Mouse (Mus musculus) neural tube, embryonic 15.5 days (tissue): Measurements from ENCODE around the gene Usp29. TPM values are rescaled to one million over a fixed set of nuclear protein-coding genes. Genes with fewer than 3 reads are reported as not detected.
"Not testable (repeated sequence)": the region's sequence is repeated elsewhere in the genome, so short reads cannot be mapped to it uniquely, and the experiment has no call there.

Experiments used
- ATAC-seq: fragments of 200-750 bp; cut with Nextera tagmentation; 2 replicates; pipeline ENCODE4 v1.8.0; 2017; ENCODE audit warnings: mild to moderate bottlenecking, moderate TSS enrichment, moderate library complexity; ENCODE audit not compliant: low FRiP score
- H3K27ac ChIP-seq: fragments of 300-500 bp; sonication (generic); replicated peaks from 2 replicates; pipeline ENCODE4 v1.5.1; 2015; ENCODE audit warnings: mild to moderate bottlenecking, inconsistent platforms
- H3K27me3 ChIP-seq: fragments of 300-500 bp; sonication (generic); replicated peaks from 2 replicates; pipeline ENCODE4 v1.6.1; 2015; ENCODE audit warnings: inconsistent platforms
- H3K36me3 ChIP-seq: fragments of 300-500 bp; sonication (generic); 2 replicates; pipeline ENCODE4 v1.6.1; 2015; ENCODE audit warnings: inconsistent platforms
- H3K4me1 ChIP-seq: fragments of 300-500 bp; sonication (generic); 2 replicates; pipeline ENCODE4 v1.6.1; 2015; ENCODE audit warnings: inconsistent platforms
- H3K4me2 ChIP-seq: fragments of 300-500 bp; sonication (generic); 2 replicates; pipeline ENCODE4 v1.6.1; 2015; ENCODE audit warnings: inconsistent platforms, mild to moderate bottlenecking, moderate library complexity
- H3K4me3 ChIP-seq: fragments of 300-500 bp; sonication (generic); replicated peaks from 2 replicates; pipeline ENCODE4 v1.5.1; 2015; ENCODE audit warnings: mild to moderate bottlenecking, inconsistent platforms
- H3K9ac ChIP-seq: fragments of 300-500 bp; sonication (generic); replicated peaks from 2 replicates; pipeline ENCODE4 v1.6.1; 2015; ENCODE audit warnings: mild to moderate bottlenecking, inconsistent platforms
- H3K9me3 ChIP-seq: fragments of 300-500 bp; sonication (generic); replicated peaks from 2 replicates; pipeline ENCODE4 v1.6.1; 2016; ENCODE audit warnings: inconsistent platforms
- WGBS: fragments of 180-500 bp; shearing (Covaris S2); methylation state at CpG from one replicate; pipeline ENCODE4 v1.1.7; 2015; ENCODE audit warnings: mixed read lengths; 5-methylcytosine and 5-hydroxymethylcytosine counted together
- polyA plus RNA-seq: library from polyadenylated mRNA; unstranded; fragments of >200 nt; fragmentation: Nextera tagmentation; extraction: Ambion mirVana; gene quantifications from 2 replicates; pipeline ENCODE4 v1.2.1, GENCODE M21; 2015

Usp29 gene
- polyA plus RNA-seq, 1 experiment from 2014 or later: 32.1 TPM

DNA sequence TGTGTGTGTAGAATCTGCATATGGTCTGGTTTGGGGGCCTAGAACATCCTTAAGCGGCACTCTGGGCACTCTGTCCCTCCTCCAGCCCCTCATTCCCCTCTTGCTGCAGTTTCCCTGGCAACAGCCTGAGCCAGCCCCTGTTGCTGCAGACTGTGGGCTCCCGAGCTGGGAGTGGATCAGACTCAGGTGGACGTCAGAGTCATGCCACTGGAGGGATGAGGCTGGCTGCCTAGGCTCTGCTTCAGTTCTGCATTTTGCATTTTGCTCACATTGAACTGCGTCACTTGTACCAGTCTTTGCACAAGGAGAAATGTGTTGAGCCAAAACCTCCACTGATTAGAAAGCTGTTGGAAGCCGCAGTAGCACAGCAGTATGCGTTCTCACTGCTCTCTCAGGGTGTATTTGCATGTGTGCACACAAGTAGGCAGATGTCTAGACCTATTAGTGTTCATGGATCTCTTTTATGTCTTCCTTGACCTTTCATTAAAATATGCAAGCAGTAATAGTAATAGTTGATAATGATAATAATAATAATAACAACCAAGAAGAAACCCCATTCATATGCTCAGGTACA, 151.2 kb downstream of the Usp29 start:
- no peaks in the 10 kb centered on the region for H3K27me3 ChIP-seq
- H3K9me3 ChIP-seq: no peaks in the 10 kb centered on the region
- ATAC-seq: peak; percentile 76
- H3K4me3 ChIP-seq: no peak overlapping the region
- H3K27ac ChIP-seq: peak overlapping the region; percentile 54
- no peaks in the 10 kb centered on the region for H3K36me3 ChIP-seq
- peaks cover 4% of the 10 kb centered on the region; the same call in 1 of the 2 replicates for H3K4me1 ChIP-seq
- whole genome bisulfite sequencing: 40% methylated on average over 6 of the region's 6 CpGs
- H3K4me2 ChIP-seq: no peak overlapping the region
- H3K9ac ChIP-seq: no peak overlapping the region

DNA sequence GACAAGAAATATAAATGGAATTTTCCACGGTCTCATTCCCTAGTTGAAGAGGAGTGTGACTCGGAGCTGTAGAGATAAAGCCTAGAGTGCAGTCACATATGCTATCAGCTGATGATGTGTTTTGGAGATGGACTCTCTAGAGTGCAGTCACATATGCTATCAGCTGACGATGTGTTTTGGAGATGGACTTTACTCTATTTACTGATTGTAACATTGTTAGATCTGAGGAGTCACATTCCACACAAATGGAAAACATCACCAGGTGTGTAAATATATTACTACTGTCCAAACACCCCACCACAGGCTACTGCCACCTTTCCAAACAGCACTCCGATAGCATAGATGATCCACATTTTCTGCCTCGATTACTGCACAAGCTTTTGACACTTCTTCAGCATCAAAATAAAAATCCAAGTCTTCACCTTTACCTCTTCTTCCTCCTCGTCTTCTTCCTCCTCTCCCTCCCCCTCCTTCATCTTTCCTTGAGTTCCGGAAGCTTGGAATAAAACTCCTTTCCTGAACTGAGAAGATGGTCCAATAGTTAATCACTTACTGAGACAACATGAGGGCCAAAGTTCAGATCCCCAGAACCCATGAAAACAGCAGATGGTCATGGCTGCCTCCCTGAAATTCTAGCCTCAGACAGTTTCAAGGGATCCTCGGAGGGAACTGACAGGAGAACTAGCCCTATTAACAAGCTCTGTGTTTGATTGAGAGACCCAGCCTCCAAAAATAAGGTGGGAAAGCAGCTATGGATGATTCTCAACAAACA, 153.2 kb downstream of the Usp29 start:
- WGBS: 85% methylated on average over 8 of the region's 8 CpGs
- ATAC-seq: no peak

DNA sequence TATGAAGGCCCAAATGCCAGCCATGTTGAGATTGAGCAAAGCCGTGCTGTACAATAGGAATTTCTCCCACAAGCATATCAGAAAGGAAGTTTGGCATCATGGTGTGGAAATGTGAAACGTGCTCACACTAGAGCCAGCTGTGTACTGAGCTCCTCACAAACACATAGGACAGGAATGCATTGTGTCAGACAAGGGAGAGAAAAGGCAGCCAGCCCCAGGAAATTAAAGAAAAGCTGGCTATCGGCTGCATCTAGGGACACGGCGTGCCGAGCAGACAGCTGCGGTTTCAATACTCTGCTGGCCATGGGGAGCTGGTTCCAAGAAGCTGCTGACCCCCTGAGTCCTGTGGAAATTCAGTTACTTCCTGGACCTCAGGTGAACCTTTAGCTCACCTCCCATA, 155.0 kb downstream of the Usp29 start:
- Histone ChIP-seq H3K36me3 (no peaks in the 10 kb centered on the region), H3K4me1 (peaks cover 4% of the 10 kb centered on the region; the same call in 1 of the 2 replicates), H3K9me3 (no peaks in the 10 kb centered on the region), H3K27me3 (no peaks in the 10 kb centered on the region), H3K4me3 (no peak overlapping the region), H3K27ac (no peak overlapping the region), H3K4me2 (no peak overlapping the region), H3K9ac (no peak overlapping the region)
- 86% methylated on average over 7 of the region's 7 CpGs for WGBS
- ATAC-seq: no peak

More for the DNA sequence above, 153.2 kb downstream of the Usp29 start:
- Histone ChIP-seq H3K27ac (no peak overlapping the region), H3K4me2 (no peak overlapping the region), H3K4me1 (peaks cover 4% of the 10 kb centered on the region; the same call in 1 of the 2 replicates), H3K27me3 (no peaks in the 10 kb centered on the region), H3K9me3 (no peaks in the 10 kb centered on the region), H3K4me3 (no peak overlapping the region), H3K9ac (no peak overlapping the region), H3K36me3 (no peaks in the 10 kb centered on the region)

DNA sequence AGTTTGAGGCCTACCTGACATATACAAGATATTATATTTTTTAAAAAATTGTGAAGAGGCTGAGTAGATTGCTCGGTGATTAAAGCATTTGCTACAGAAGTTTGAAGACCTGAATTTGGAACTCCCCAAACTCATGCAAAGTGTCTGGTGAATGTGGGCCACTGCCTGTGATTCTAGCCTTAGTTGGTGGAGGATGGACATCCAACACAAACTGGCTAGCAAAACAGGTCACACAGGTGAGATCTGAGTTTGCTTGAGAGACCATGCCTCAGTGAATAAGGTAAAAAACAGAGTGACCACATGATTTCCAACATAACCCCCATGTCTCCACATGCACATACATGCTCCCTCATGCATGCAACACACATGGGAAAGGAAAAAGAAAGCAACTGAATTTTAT, 156.5 kb downstream of the Usp29 start:
- no peak for ATAC-seq
- Histone ChIP-seq H3K4me2 (no peak overlapping the region), H3K27me3 (no peaks in the 10 kb centered on the region), H3K9me3 (no peaks in the 10 kb centered on the region), H3K4me1 (0 out of 2 replicates have a peak, but pooled peaks cover 5% of the 10 kb centered on the region), H3K27ac (no peak overlapping the region), H3K36me3 (no peaks in the 10 kb centered on the region), H3K4me3 (no peak overlapping the region), H3K9ac (no peak overlapping the region)
- 91% methylated on average over 1 of the region's 1 CpGs for WGBS

DNA sequence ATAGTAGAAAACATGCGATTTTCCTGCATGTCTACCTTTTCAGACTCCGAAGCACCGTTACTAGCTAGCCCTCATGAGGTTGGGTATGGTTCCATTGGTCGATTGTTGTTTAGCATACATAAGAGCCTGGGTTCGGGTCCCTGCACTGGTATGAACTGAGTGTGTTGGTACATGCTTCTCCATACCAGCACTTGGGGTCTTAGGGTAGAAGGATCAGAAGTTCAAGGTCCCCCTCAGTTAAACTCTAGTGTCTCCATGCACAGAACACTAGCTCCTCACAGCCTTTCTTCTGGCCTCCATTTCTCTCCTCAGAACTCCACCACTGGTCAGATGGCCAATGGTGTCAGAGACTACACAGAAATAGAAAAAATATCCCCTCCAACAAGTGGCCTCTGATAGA, 159.5 kb downstream of the Usp29 start:
- H3K27ac ChIP-seq: no peak overlapping the region
- H3K27me3 ChIP-seq: no peaks in the 10 kb centered on the region
- no peaks in the 10 kb centered on the region for H3K36me3 ChIP-seq
- H3K4me1 ChIP-seq: peaks cover 10% of the 10 kb centered on the region; the same call in 1 of the 2 replicates
- no peaks in the 10 kb centered on the region for H3K9me3 ChIP-seq
- no peak overlapping the region for H3K4me2 ChIP-seq
- H3K4me3 ChIP-seq: no peak overlapping the region
- H3K9ac ChIP-seq: no peak overlapping the region
- WGBS: 91% methylated on average over 5 of the region's 5 CpGs
- ATAC-seq: no peak

DNA sequence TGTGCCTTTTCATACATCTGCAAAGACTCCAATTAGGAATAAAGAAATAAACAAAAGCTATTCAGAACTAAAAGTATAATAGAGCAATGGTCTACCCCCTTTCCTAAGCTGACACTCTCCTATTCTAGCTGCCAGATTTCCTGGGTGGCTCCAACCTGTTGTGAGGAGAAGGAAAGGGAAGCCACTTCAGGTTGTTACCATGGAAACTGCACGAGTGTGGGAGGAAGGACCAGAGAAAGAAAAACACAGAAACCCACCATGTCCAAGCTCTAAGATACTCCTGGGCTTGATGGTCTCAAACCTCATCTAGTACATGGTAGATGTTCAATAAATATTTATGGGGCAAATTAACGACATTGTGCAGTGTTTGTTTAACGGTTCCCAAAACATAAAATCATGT, 160.8 kb downstream of the Usp29 start:
- Histone ChIP-seq H3K4me1 (peaks cover 10% of the 10 kb centered on the region; the same call in 1 of the 2 replicates), H3K4me2 (no peak overlapping the region), H3K27ac (0 out of 2 replicates have a peak overlapping the region, but pooled peaks have one; percentile 1), H3K4me3 (no peak overlapping the region), H3K36me3 (no peaks in the 10 kb centered on the region), H3K27me3 (no peaks in the 10 kb centered on the region), H3K9me3 (no peaks in the 10 kb centered on the region), H3K9ac (no peak overlapping the region)
- ATAC-seq: peak; percentile 53; the same call in 1 of the 2 replicates
- WGBS: 48% methylated on average over 3 of the region's 3 CpGs

DNA sequence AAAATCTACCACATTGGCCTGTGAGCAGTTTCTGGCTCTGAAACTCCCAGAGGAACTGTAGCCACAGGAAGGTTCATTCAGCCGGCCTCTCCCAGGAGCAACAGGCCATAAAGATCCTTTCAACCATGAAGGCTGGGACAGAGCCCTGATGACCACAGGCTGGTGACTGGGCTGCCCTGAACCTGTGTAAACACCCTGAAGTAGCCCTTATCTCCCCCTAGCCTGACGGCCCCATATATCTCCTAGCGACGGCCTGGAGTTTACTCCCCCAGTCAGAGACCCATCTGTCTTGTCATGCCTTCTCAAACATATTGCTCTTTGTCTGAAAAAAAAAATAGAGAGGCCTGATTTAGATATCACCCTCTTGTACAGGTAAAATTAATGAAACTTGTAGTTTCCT, 166.6 kb downstream of the Usp29 start:
- not testable (repeated sequence) for H3K27ac ChIP-seq, ATAC-seq, H3K4me2 ChIP-seq, H3K9me3 ChIP-seq, H3K9ac ChIP-seq, H3K36me3 ChIP-seq, H3K27me3 ChIP-seq, H3K4me1 ChIP-seq, H3K4me3 ChIP-seq
- 15% methylated on average over 4 of the region's 4 CpGs for WGBS

DNA sequence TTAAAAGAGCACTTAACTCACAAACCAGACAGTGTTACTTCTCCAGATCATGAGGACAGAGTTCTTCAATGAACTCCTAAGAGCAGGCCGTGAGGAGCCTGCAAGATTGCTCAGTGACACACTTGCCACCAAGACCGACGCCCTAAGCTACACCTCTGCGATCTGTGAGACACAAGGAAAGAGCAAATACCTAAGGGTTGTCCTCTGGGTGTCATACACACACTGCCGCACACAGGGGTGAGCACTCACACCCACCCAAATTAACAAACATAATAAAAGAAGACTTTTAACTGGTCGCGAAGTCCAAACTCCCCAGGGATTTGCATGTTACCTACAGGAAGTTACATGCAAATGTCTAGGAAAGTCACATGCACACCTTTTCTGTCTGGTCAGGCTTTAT, 170.3 kb downstream of the Usp29 start:
- Histone ChIP-seq H3K4me1 (no peaks in the 10 kb centered on the region), H3K4me2 (no peak overlapping the region), H3K9ac (no peak overlapping the region), H3K9me3 (no peaks in the 10 kb centered on the region), H3K27ac (no peak overlapping the region), H3K36me3 (no peaks in the 10 kb centered on the region), H3K27me3 (no peaks in the 10 kb centered on the region), H3K4me3 (no peak overlapping the region)
- 93% methylated on average over 7 of the region's 7 CpGs for WGBS
- no peak for ATAC-seq

DNA sequence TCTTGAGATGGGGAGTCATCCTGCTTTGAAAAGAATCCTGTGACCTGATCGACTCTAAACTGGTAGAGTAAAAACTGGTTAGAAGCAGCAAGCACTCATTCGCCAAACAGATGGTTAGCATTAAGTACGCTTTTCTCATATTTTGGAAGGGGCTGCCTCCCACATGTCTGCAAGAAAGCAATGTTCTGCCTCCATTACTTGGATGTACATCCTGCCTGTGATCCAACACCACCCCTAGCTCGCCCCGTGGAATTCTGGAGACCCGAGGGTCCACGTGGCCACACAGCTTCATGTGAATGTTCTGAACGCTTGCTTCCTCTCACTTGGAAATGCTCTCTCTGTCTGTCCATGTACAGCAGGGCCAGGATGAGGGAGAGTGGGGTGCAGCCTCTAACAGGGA, 173.1 kb downstream of the Usp29 start:
- 90% methylated on average over 8 of the region's 8 CpGs for WGBS

DNA sequence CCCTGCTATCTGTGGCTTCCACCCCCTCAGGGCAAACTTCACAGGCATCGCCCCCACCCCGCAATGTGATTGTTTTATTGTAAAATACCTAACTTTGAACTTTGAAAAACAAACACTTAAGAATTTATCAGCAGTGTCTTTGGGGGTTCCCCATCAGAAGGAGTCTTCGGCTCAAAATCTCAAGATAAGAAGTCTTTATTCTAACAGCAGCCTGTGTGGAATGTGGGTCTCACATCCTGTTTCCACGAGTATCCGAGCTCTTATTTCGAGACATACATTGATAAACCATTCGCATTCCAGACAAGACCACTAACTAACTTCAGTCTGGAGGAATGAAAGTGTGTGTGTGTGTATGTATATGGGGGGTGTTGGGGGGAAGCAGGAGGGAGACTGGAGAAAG, 180.1 kb downstream of the Usp29 start:
- ATAC-seq: no peak
- H3K4me2 ChIP-seq: no peak overlapping the region
- peaks cover 22% of the 10 kb centered on the region for H3K4me1 ChIP-seq
- H3K9me3 ChIP-seq: no peaks in the 10 kb centered on the region
- no peak overlapping the region for H3K27ac ChIP-seq
- no peak overlapping the region for H3K9ac ChIP-seq
- H3K27me3 ChIP-seq: no peaks in the 10 kb centered on the region
- no peaks in the 10 kb centered on the region for H3K36me3 ChIP-seq
- 54% methylated on average over 7 of the region's 7 CpGs for WGBS
- no peak overlapping the region for H3K4me3 ChIP-seq

More for the DNA sequence above, 173.1 kb downstream of the Usp29 start:
- H3K9ac ChIP-seq: no peak overlapping the region
- no peak overlapping the region for H3K4me2 ChIP-seq
- no peaks in the 10 kb centered on the region for H3K36me3 ChIP-seq
- ATAC-seq: no peak
- no peaks in the 10 kb centered on the region for H3K9me3 ChIP-seq
- no peak overlapping the region for H3K4me3 ChIP-seq
- H3K27me3 ChIP-seq: no peaks in the 10 kb centered on the region
- H3K4me1 ChIP-seq: no peaks in the 10 kb centered on the region
- H3K27ac ChIP-seq: no peak overlapping the region

DNA sequence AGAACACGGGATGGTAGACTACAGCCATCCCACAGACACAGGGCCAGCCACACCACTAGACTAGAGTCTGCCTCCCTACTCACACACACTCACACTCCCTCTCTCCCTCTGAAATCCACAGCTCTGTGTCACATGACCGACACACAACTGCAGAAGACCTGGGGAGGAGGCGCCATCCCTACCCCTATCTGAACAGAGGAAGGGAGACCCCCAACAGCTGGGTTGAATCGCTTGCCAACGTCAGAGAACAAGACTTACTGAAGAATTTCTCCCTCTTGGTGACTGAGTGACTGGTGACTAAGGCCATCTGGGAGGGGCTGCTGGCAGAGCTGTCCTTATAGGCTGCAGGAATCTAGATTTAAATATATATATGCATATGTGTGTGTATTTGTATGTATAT, 181.4 kb downstream of the Usp29 start:
- Histone ChIP-seq H3K9ac (no peak overlapping the region), H3K36me3 (no peaks in the 10 kb centered on the region), H3K4me1 (peaks cover 22% of the 10 kb centered on the region), H3K27me3 (no peaks in the 10 kb centered on the region), H3K9me3 (no peaks in the 10 kb centered on the region), H3K27ac (no peak overlapping the region), H3K4me2 (no peak overlapping the region), H3K4me3 (no peak overlapping the region)
- 81% methylated on average over 5 of the region's 5 CpGs for WGBS
- ATAC-seq: no peak
